Mouse (Mus musculus): ENCODE measurements around the gene Fam90a1b.

GRCm38 (mm10) chrX:94408975-94409374 is 42.4 kb upstream of the Fam90a1b start:
- TF ChIP-seq CTCF (IDR thresholded peaks at IDR 0.05; ENCODE audit: low read depth) (no peak), EP300 (IDR thresholded peaks at IDR 0.05; ENCODE audit: low read depth) (no peak)

Data from liver, postnatal 0 days (tissue).